Mouse (Mus musculus): ENCODE measurements around the gene Fbxo9. TPM values are rescaled to one million over a fixed set of nuclear protein-coding genes. Genes with fewer than 3 reads are reported as not detected.

Fbxo9 gene
- polyA plus RNA-seq, 1 experiment = 75.3 TPM

DNA sequence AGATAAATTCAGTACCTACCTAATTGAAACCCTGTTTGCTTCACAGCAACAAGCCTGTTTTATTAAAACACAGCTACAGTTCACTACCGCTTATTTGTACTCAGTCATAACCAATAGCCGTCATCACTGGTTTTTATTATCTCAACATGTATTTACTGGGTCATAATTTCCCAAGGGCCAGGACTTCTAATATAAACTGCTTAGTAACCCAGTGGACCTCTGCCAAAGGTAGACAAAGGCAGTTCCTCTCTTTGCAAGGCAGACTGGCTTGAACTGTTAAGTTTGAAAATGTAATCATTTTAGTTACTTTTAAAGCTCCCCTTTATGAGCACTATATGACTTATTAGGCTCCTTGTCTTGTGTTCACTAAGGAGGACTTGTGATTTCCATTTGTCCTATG is 2.6 kb upstream of the Fbxo9 start:
- 48% methylated on average over 2 of the region's 2 CpGs for WGBS
- DNase-seq (ENCODE audit: low read depth, low spot score) = no peak

DNA sequence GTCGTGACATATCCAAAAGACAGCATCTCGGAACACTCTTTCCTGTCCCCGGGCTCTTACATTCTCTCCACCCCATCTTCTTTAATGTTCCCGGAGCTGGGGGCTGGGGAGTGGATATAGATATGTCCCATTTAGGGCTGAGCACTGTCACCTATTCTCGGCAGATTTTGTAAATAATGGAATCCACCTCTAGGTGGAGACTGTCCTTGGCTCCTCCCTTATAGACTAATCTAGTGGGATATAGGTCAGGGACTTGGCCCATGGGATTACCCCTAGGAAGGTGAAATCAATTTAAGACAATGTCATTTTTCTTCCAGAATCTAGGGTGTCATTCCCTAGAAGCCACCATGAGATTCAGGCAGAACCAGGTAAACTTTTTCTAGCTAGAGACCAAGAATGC is 791 bp upstream of the Fbxo9 start:
- no peak for DNase-seq (ENCODE audit: low read depth, low spot score)

DNA sequence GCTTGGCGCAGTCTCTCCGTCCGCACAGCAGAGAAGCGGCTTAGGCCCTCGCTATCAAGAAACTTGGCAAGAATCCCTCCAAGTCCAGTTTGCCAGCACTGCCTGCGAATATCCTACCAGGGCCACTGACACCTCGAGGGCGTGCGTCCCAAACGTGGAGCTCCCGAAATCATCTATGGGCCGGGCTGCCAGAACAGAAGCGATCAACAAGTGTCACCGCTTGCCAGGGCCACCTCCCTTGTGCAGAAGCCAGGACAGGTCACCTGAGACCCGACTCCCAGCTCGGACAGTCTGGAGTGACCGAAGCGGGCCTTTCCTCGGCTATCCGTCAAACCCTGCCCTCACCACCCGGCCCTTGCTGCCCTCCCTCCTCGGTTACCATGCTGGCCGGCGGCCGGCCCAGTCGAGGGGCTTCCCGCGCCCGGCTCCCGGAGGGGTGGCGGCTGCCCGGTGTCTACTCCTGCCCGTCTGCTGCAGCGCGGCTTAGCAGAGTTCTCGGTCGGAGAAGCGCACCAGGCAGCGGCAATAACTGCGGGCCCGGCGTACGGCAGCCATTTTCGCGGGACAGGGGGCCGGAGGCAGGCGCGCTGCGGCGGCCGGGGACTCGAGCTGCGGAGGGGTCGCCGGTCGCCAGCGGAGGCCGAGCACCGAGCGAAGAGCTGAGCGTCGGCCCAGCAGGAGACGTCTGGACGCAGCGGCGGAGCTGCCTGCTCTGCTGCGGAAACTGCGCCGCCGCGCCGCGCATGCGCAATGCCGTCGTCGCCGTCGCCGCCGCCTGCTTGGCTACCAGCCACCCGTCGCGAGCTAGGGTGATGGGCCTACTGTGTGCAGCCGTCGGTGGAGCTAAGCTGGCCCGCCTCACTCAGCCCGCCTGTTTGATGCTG is 711 bp downstream of the Fbxo9 start:
- under 1% methylated on average over 88 of the region's 88 CpGs for WGBS
- no peak for DNase-seq (ENCODE audit: low read depth, low spot score)

More for the DNA sequence above, 791 bp upstream of the Fbxo9 start:
- WGBS = 31% methylated on average over 5 of the region's 5 CpGs

DNA sequence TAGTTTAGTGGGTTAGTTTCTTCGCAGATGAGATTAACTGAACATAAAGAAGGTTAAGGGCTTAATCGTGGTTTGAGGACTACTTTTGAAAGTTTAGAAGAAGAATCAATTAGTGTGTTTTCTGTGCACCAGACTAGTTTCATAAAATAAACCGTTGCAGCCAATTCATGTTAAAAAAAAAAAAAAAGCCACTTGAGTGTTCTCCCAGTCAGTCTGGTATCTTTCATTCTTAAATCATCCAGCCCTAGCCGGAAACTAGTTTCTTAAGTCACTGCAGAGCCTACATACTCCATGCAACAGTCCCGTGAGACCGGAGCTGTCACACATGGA is 1.3 kb downstream of the Fbxo9 start:
- 11% methylated on average over 6 of the region's 6 CpGs for WGBS
- no peak for DNase-seq (ENCODE audit: low read depth, low spot score)

DNA sequence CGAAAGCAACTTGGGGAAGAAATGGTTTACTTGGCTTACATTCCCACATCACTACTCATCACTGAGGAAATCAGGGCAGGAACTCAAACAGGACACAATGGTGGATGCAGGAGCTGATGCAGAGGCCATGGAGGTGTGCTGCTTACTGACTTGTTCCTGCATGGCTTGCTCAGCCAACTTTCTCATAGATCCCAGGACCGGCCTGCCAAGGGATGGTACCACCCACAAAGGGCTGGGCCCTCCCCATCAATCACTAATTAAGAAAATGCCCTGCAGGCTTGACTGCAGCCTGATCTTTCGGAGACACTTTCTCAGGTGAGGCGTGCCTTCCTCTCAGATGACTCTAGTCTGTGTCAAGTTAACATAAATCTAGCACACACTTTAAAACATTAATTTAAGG is 2.0 kb downstream of the Fbxo9 start:
- DNase-seq (ENCODE audit: low read depth, low spot score) = no peak
- WGBS = 73% methylated on average over 4 of the region's 4 CpGs

DNA sequence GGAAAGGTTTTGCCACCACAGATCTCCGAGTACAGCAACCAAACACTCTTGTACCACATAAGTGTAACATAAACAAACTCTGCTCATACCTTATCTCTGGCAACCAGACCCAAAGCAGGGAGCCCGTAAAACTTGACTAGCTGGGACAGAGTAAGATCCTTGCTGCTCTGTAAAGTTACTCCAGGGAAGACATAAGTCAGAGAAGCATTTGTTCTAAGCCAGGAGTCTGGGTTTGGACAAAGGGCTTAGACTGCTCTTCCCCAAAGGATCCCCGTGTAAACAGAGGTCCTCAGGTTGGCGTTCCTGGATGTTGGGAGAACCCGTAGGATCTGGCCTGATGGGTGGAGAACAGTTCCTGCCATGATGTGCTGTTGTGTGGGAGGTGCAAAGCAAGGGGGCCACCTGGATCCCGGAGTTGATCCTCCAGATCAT is 3.3 kb downstream of the Fbxo9 start:
- WGBS = 56% methylated on average over 6 of the region's 6 CpGs
- DNase-seq (ENCODE audit: low read depth, low spot score) = no peak

DNA sequence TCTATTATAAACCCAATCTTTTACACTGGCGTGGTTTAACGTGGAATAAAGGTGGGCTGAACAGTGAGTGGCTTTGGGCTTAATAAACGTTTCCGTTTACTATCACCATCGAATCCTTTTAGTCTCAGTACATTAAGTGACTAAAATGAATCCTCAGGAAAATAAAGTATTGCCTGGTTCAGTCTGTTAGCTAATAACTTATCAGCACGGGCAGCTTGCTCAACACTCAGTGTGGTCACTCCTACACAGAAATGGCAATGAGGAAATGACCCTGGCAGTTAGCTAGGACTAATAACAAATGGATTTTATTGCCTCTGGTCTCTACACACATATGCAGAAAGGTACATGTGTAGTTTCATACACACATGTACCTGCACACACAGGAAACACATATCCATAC is 3.9 kb downstream of the Fbxo9 start:
- WGBS = 73% methylated on average over 6 of the region's 6 CpGs
- no peak for DNase-seq (ENCODE audit: low read depth, low spot score)

DNA sequence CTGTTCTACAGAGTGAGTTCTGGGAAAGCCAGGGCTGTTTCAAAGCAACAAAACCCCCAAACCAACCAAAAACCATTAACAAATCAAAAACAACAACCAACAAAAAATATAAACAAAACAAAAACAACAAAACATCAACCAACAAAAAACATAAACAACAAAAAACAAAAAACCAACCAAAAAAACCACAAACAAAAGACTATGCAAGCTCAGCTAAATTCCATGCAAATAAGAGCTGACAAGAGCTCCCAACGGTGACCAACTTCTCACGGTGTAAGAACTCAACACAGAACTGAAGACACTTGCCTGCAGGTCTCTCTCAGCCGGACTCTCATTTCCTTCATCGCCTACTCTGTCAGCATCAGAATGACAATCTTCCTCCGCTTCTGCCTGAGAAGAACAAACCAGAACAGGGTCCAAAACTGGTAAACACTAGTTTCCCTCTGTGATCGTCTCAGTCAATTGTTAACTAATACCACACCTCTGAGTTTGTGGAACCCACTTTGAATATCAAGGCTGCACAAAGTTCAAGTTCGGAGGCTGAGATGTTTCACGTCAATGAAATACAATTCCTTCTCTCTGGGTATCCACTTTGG is 4.8 kb downstream of the Fbxo9 start:
- 72% methylated on average over 8 of the region's 8 CpGs for WGBS

DNA sequence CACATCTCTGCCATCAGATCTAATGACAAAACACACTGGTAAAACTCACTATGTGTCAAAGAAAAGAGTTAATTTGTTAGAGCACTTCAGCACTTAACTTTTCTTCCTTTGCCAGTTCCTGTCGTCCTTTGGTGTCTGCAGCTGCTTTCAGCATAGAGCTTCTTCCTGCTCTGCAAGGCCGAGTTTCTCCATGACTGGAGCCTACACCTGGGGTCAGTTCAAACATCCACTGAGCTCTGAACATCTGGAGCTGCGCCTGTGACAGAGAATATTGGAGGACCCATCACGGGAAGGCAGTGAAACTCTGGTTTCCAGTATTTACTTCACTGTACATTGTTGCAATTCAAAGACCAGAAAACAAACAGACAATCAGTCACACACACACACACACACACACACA is 7.4 kb downstream of the Fbxo9 start:
- no peak for DNase-seq (ENCODE audit: low read depth, low spot score)
- 39% methylated on average over 4 of the region's 4 CpGs for WGBS

More for the DNA sequence above, 4.8 kb downstream of the Fbxo9 start:
- no peak for DNase-seq (ENCODE audit: low read depth, low spot score)

DNA sequence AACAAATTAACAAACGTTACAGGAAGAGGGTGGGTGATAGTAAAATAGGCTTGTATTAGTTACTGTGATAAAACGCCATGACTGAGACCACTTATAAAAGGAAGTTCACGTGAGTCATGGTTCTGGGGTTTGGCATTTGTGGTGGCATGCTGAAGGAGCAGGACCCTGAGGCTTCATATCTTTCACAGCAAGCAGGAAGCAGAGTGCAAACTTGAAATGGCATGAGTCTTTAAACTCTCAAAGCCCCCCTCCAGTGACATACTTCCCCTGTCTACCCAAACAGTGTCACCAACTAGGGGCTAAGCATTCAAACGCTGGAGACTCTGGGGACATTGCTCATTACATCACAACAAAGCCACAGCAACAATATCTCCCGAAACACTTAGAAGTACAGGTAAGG is 7.9 kb downstream of the Fbxo9 start:
- WGBS = 78% methylated on average over 5 of the region's 5 CpGs
- no peak for DNase-seq (ENCODE audit: low read depth, low spot score)

DNA sequence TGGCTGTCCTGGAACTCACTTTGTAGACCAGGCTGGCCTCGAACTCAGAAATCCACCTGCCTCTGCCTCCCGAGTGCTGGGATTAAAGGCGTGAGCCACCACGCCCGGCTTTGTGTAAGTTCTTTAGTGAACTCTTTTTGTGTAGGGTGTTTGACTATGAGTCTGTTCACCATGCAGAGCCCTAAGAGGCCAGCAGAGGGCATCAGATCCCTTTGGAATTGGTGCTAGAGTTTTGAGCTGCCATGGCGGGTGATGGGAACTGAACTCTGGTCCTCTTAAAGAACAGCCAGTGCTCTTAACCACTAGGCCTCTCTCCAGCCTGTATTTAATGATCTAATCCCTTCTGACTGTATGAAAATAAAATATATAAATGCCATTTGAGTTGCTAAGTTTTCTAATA is 12.5 kb downstream of the Fbxo9 start:
- 89% methylated on average over 6 of the region's 6 CpGs for WGBS
- no peak for DNase-seq (ENCODE audit: low read depth, low spot score)

DNA sequence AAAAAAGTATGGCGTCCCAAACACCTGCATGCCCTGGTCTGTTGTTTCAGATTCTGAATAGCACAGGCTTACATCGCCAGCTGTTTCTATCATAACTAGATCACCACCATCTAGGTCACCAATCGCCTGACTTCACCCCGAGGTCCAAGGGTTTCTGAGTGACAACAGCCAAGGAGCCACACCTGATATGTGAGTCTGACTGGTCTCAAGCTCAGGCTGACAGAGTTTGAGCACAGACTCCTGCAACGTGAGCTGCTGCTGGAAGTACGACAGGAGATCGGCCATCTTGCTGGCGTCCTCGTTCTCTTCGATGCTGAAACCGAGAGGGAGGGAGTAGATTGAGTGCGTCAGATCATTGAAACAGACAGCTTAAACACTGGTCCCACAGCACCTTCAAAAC is 13.2 kb downstream of the Fbxo9 start:
- no peak for DNase-seq (ENCODE audit: low read depth, low spot score)
- 92% methylated on average over 12 of the region's 12 CpGs for WGBS

DNA sequence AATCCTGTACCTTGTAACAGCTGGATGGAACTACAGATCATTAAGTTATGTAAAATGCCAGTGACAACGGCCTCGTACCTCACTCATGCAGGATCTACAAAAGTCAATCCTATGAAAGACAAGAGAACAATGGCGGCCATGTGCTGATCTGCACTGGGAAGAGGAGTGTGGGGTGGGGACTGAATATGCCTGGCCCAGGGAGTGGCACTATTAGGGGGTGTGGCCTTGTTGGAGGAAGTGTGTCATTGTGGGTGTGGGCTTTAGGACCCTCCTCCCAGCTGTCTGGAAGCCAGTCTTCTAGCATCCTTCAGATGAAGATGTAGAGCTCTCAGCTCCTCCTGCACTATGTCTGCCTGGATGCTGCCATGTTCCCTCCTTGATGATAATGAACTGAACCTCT is 18.3 kb downstream of the Fbxo9 start:
- DNase-seq (ENCODE audit: low read depth, low spot score) = no peak
- WGBS = 91% methylated on average over 3 of the region's 3 CpGs

DNA sequence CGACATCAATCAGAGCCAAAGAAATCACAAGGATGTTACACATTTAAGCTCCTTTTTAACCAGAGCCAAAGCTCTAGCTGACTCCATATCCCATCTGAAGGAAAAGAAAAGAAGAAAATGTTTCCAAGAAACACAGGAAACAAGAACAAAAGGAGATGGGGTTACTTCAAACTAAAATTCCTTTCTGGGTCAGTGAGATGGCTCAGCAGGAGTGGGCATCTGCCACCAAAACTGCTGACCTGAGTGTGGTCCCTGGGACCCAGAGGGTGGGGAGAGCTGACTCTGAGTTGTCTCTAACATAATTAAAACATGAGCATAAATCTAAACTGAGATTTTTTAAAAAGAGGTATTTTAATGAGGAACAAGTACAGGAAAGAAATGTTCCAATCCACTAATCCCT is 19.0 kb downstream of the Fbxo9 start:
- no peak for DNase-seq (ENCODE audit: low read depth, low spot score)
- WGBS = 81% methylated on average over 1 of the region's 1 CpGs

DNA sequence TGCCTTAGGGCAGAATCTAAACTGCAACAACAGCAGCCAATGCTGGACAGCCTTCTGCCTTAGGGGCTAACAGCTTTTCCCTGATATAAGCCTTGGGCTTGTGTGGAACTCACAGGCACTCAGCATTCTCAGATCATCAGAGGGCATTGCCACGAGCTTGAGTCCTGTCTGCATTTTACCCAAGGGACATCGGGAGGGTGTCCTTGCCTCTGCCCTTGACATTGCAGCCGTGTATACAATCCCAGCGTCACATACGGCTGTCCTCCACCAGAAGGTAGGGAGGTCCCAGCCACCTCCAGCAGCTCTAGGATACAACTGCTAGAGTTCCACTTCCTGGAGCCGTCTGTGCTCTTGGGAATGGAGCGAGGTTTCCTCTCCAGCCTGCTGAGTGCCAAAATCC is 19.9 kb downstream of the Fbxo9 start:
- DNase-seq (ENCODE audit: low read depth, low spot score) = no peak
- WGBS = 82% methylated on average over 7 of the region's 7 CpGs

DNA sequence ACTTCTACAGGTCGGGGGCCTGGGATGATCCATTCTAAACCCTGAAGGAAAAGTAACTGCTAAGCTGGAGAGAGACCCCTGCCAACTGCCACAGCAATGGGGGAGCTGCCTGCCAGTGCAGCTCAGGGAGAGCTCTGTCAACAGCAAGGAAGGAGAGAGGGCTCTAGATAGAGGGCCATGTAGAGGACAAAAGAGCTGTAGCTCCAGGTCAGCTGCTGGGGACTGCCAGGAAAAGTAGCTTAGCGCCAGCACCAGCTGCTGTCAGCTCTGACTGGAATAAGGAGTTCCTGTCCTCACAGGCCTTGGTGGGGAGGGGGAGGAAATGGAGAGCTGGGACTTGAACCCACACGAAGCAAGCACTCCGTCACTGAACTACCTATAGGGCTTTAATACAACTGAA is 20.3 kb downstream of the Fbxo9 start:
- 85% methylated on average over 4 of the region's 4 CpGs for WGBS
- no peak for DNase-seq (ENCODE audit: low read depth, low spot score)

DNA sequence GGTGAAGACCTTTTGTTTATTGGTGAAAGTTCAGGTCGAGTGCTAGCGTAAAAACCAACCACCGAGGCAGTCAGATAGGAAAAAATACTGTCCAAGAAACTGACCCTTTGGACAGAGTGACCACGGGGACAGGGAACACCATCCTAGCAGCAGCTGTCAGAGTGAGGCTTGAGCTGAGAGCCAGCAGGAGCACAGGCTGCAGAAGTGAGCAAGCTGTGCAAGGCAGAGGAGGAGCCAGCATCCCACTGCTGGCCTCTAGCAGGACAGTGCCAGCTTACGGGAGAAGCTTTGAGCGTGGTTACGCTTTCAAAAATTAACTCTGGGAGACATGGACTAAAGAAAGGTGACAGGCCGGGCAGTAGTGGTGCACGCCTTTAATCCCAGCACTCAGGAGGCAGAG is 21.1 kb downstream of the Fbxo9 start:
- WGBS = 86% methylated on average over 9 of the region's 9 CpGs
- DNase-seq (ENCODE audit: low read depth, low spot score) = no peak

DNA sequence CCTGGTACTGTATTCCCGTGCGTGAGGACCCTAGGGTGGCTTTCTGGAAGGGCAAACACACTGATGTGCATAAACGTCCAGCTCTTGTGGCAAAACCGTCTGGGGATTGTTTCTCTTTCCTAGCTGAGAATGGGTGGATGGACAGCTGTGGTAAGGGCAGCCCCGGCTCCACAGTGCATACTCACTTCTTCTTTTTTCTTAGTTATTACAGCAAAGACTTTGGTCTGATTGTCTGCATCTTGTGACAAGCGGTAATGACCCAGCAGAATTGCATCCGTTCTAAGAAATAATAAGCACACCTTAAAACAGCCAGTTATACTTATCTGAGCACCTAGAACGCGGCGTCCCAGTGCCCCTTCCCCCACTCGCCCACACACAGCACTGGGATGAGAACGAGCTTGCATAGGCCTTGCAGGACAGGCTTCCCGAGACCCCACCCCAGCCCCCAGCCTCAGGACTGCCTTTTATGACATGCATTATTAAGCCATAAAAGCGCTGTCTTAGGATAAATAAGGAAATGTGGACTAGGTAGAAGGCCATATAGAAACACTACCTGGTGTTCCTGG is 23.1 kb downstream of the Fbxo9 start:
- WGBS = 55% methylated on average over 14 of the region's 14 CpGs
- DNase-seq (ENCODE audit: low read depth, low spot score) = no peak

DNA sequence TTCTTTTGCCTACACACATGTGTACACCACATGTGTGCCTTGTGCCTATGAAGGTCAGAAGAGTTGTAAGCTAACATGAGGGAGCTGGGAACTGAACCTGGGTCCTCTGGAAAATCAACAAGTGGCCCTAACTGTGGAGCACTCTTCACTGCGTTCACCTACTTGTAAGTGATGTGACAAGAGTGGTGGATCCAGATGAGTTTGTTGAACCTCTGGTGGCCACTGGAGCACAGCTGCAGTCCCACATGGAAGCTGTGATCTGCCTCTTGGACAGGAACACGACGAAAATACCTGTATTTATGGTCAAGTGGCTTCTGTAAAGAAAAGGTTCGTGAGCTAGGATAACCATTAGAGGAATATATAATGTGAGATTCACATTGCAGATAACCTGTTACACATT is 24.5 kb downstream of the Fbxo9 start:
- DNase-seq (ENCODE audit: low read depth, low spot score) = no peak
- WGBS = 91% methylated on average over 4 of the region's 4 CpGs

DNA sequence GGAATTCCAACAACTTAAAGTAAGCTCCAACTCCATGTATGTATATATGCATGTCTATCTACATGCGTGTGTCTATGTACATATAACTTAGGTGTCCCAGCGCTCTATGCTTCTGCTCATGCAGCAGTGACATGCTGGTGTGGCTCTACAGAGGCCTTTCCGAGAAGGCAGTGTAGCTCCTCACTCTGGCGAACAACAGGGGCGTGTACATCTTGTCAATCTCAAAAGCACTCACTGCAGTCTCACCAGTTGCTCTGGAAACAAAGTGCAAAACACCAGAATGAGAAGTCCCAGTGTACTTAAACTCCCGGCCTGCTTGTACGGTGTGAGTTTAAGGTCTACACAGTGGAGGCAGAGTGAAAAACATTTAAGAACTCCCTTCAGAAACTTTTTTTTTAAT is 27.0 kb downstream of the Fbxo9 start:
- 80% methylated on average over 7 of the region's 7 CpGs for WGBS
- no peak for DNase-seq (ENCODE audit: low read depth, low spot score)

DNA sequence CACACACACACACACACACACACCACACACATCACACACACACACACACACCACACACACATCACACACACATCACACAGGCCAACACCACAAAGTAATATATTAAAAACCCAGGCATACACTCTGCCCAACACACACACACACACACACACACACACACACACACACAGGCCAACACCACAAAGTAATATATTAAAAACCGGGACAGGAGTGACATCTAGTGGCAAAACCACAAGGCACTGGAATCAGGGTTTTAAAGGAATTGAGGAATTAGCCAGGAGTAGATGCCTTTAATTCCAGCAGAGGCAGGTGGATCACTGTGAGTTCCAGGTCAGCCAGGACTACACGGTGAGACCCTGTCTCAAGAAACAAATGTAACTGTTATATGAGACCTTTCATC is 30.6 kb downstream of the Fbxo9 start:
- WGBS = 13% methylated on average over 2 of the region's 2 CpGs
- no peak for DNase-seq (ENCODE audit: low read depth, low spot score)

All from large intestine, adult 2 months (tissue).